Mouse (Mus musculus) adrenal gland (tissue): Measurements from ENCODE around the gene Hist1h2bg.
"Not testable (repeated sequence)": the region's sequence is repeated elsewhere in the genome, so short reads cannot be mapped to it uniquely, and the experiment has no call there.

Source experiments
- intact Hi-C: fragments of 180-260 bp; cut with DNase I; formaldehyde crosslinking; loops from one replicate; pipeline ENCODE4 v1.15.1; 2025

Hist1h2bg gene

GRCm38 (mm10) chr13:23561531-23561882 is 9.7 kb upstream of the Hist1h2bg start:
- intact Hi-C loops = not testable (repeated sequence)

GRCm38 (mm10) chr13:23561883-23562659 is 9.1 kb upstream of the Hist1h2bg start, which contains the start of gene Hist1h3e:
Gene Hist1h3e, minus strand, starts transcription at chr13:23562369.
- intact Hi-C loops = not testable (repeated sequence)

- intact Hi-C loops = no loop called here
Measured at GRCm38 (mm10) chr13:23562699-23563462, 8.3 kb upstream of the Hist1h2bg start.

DNA sequence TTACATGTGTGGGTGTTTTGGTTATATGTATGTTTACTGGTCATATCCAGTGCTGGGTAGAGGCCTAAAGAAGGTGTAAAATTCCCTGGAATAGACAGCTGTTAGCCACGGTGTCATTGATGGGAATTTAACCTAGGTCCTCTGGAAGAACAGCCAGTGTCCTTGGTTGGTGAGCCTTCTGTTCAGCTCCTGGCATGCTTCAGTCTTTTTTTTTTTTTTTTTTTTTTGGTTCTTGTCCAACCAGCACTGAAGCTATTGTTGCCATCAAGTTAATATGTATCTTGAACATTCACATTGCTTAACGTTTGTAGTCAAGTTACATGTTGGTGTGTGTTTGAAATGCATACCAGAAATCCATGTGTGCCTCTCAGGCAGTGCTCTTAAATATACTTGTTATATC is 6.7 kb upstream of the Hist1h2bg start:
- intact Hi-C loops = no loop called here

DNA sequence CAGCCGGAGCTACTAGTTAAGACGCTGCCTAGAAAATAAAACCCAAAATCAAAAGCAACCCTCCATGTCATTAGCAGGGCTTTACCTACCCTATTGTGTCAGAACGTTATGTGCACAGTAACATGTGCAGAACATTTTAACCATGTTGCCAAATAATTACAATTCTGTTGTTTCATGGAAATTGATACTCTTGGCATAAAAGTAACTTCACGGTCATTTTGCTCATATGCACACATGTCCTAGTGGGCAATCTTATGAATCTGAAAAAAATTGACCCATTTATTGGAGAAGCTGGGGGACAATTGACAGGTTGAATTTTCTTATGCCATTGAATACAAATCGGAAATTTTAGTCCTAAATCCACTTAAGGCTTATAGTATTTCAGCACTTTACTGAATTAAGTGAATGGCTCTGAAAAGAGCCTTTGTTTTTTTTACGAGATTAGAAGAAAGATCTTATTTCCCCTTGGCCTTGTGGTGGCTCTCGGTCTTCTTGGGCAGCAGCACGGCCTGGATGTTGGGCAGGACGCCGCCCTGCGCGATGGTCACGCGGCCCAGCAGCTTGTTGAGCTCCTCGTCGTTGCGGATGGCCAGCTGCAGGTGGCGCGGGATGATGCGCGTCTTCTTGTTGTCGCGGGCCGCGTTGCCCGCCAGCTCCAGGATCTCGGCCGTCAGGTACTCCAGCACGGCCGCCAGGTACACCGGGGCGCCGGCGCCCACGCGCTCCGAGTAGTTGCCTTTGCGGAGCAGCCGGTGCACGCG is 755 bp upstream of the Hist1h2bg start:
- intact Hi-C loops = not testable (repeated sequence)

GRCm38 (mm10) chr13:23571504-23572217 is 465 bp downstream of the Hist1h2bg start:
- intact Hi-C loops = not testable (repeated sequence)

- intact Hi-C loops = no loop called here
Measured at GRCm38 (mm10) chr13:23572218-23573033, 1.2 kb downstream of the Hist1h2bg start.

- intact Hi-C loops = not testable (repeated sequence)
Measured at GRCm38 (mm10) chr13:23573034-23573897, 2.1 kb downstream of the Hist1h2bg start.

DNA sequence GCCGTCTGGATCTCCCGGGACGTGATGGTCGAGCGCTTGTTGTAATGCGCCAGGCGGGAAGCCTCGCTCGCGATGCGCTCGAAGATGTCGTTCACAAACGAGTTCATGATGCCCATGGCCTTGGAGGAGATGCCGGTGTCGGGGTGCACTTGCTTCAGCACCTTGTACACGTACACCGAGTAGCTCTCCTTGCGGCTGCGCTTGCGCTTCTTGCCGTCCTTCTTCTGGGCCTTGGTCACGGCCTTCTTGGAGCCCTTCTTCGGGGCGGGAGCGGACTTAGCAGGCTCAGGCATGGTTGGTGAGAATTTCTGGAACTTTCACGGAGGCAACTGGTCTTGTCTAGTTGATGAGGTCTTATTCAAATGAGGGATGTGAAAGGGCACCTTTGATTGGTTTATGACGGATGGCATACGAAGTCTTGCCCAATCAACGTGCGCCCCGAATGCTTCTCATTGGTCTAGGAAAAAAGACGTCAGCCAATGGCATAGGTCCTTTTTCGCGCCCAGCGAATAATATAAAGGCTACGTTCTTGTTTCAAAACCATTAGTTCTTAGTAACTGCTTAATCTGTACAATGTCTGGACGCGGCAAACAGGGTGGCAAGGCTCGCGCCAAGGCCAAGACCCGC is 2.8 kb downstream of the Hist1h2bg start, which contains the start of the genes Hist1h2bf and Hist1h2ad:
Hist1h2bf (minus strand) TSS at position 299 of the 627 bp plus-strand sequence.
Hist1h2ad (plus strand) TSS at position 484 of the 627 bp plus-strand sequence.
- intact Hi-C loops = not testable (repeated sequence)

DNA sequence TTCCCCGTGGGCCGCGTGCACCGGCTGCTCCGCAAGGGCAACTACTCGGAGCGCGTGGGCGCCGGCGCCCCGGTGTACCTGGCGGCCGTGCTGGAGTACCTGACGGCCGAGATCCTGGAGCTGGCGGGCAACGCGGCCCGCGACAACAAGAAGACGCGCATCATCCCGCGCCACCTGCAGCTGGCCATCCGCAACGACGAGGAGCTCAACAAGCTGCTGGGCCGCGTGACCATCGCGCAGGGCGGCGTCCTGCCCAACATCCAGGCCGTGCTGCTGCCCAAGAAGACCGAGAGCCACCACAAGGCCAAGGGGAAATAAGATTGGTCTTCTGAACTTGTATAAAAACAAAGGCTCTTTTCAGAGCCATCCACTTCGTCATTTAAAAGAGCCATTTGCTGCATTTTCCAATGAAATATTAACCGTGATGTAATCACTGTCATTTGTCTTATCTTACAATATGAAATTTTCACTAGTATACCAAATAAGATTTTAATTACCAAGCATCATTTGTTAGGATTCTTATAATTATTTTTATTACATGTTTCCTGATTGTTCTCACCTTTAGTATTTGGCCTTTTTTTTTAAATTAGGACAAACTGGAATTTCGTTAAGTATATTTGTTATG is 3.5 kb downstream of the Hist1h2bg start:
- intact Hi-C loops = not testable (repeated sequence)

DNA sequence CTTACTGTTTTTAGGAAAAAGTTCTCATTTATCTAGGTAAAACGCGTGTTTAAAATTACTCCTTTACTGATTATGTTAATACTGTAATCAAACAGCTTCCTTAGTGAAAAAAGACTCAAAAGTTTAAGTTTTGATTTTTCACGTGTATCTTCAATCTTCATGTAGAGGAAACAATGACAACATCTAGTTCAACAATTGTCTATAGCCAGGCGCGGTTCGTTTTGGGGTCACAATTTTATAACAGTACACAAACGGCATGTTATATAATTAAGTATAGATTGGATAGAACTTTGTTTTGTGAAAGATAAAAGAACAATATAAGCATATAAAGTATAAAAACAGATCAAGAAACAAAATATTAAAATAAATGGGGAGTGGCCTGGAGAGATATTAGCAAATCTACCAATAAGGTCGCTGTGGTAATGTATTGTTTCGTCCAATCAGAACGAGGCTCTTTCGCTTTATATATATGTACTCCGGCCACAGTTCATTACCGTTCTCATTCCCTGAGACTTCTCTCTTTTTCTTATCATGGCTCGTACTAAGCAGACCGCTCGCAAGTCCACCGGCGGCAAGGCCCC is 4.2 kb downstream of the Hist1h2bg start, which contains the start of gene Hist1h3d:
Hist1h3d (plus strand) TSS at position 493 of the 581 bp plus-strand sequence.
- intact Hi-C loops = no loop called here

- intact Hi-C loops = not testable (repeated sequence)
Measured at GRCm38 (mm10) chr13:23575864-23576313, 4.7 kb downstream of the Hist1h2bg start.

DNA sequence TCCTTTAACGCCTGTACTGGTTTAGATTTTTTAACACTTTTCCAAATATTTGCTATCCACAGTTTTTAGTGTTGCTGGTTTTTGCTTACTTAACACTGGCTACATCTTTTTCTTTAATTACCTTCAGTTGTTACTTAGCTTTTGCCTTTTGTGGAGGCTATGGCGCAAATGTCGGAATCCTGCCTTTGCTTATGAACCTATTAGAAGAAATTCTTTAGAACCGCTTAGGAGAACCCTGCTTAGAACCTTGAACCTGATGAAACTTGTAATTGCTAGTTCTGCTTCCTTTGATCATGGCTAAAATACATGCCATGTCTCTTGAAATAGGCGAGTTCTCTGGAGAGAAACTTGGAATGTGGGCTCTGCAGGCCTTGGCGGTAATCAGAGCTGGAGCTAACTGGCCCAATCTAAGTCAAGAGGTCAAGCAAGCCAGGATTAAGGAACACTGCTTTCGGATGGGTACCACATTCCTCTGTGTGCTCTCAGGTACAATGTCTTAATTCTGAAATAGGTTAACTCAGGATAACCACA is 5.2 kb downstream of the Hist1h2bg start:
- intact Hi-C loops = no loop called here

- intact Hi-C loops = no loop called here
Measured at GRCm38 (mm10) chr13:23576906-23577639, 5.9 kb downstream of the Hist1h2bg start.

DNA sequence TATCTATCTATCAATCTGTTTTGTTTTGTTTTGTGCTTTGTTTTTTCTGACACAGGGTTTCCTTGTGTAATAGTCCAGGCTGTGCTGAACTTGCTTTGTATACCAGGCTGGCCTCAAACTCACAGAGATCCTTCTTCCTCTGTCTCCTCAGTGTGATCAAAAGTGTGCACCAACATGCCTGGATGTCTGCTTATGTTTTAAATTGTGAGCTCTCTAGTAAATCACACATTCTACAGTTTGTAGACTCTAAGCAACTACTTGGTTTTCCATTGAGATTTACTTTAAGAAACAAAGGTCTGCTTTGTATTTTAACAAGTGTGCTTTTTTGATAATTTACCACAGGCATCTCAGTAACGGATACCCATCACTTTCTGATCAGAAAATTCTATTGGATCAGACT is 6.6 kb downstream of the Hist1h2bg start:
- intact Hi-C loops = no loop called here
